Mouse (Mus musculus): ENCODE results near the gene Slc51a.

Gene Slc51a

GRCm38 (mm10) chr16:32430474-32431046 lies 57.1 kb downstream of the Slc51a start, which contains the start of gene Pcyt1a:
Gene Pcyt1a, plus strand, starts transcription at chr16:32430921.
- peak; percentile 91 for DNase-seq (ENCODE audit: low spot score)

- DNase-seq (ENCODE audit: low spot score): no peak
Measured at GRCm38 (mm10) chr16:32427506-32427905, 60.2 kb downstream of the Slc51a start.

Data from lung, postnatal 25 days (tissue).